Mouse (Mus musculus) myocyte (in vitro differentiated cells): ENCODE measurements around the gene Zfand6.

Source experiments
- CEBPB ChIP-seq: IDR thresholded peaks from 2 replicates; pipeline ENCODE4 v1.6.1; 2011; ENCODE audit warnings: mild to moderate bottlenecking, moderate library complexity; ENCODE audit not compliant: poor library complexity, insufficient read depth, severe bottlenecking
- E2F4 ChIP-seq: IDR thresholded peaks from one replicate; pipeline ENCODE4 v1.6.1; 2011; ENCODE audit warnings: mild to moderate bottlenecking, control low read depth, moderate library complexity; ENCODE audit not compliant: insufficient read depth
- MAX ChIP-seq: IDR thresholded peaks from one replicate; pipeline ENCODE4 v1.6.1; 2011; ENCODE audit warnings: low read depth, mild to moderate bottlenecking, control low read depth
- MYOD1 ChIP-seq, 3 experiments: IDR thresholded peaks; one replicate each; pipeline ENCODE4 v1.6.1; 2011; ENCODE audit warnings: control low read depth in 2 of 3, low read depth in 2 of 3, mild to moderate bottlenecking in 2 of 3, moderate library complexity in 1 of 3; ENCODE audit not compliant: insufficient read length in 2 of 3, control insufficient read depth in 1 of 3
- POLR2A ChIP-seq: IDR thresholded peaks from one replicate; pipeline ENCODE4 v1.6.1; 2011; ENCODE audit warnings: low read depth, mild to moderate bottlenecking, control low read depth, moderate library complexity; ENCODE audit not compliant: insufficient read length
- POLR2AphosphoS2 ChIP-seq: IDR thresholded peaks from one replicate; pipeline ENCODE4 v1.6.1; 2011; ENCODE audit warnings: low read depth, control low read depth; ENCODE audit not compliant: insufficient read length
- REST ChIP-seq: IDR thresholded peaks from one replicate; pipeline ENCODE4 v1.6.1; 2011; ENCODE audit warnings: mild to moderate bottlenecking, control low read depth, moderate library complexity; ENCODE audit not compliant: insufficient read depth, insufficient read length
- TCF12 ChIP-seq: IDR thresholded peaks from one replicate; pipeline ENCODE4 v1.6.1; 2011; ENCODE audit warnings: mild to moderate bottlenecking, control low read depth; ENCODE audit not compliant: poor library complexity, insufficient read depth, severe bottlenecking
- USF1 ChIP-seq: IDR thresholded peaks from one replicate; pipeline ENCODE4 v1.6.1; 2011; ENCODE audit warnings: low read depth, mild to moderate bottlenecking, control low read depth, moderate library complexity

GRCm38 (mm10) chr7:84585086-84585485 lies 104.7 kb downstream of the Zfand6 start:
- no peak for TF ChIP-seq MAX
- no peak for TF ChIP-seq E2F4
- TF ChIP-seq CEBPB: no peak
- TF ChIP-seq POLR2A: no peak
- no peak for TF ChIP-seq USF1
- no peak for TF ChIP-seq MYOD1 (IDR thresholded peaks at IDR 0.05; ENCODE audit: control insufficient read depth in 1 of 3, insufficient read length in 2 of 3, low read depth in 2 of 3)
- TF ChIP-seq TCF12: no peak
- no peak for TF ChIP-seq REST
- no peak for TF ChIP-seq POLR2AphosphoS2
